Mouse (Mus musculus) urinary bladder, postnatal 10 days (tissue): ENCODE results near the gene Lrrc72.
"Not testable (repeated sequence)": the region's sequence is repeated elsewhere in the genome, so short reads cannot be mapped to it uniquely, and the experiment has no call there.

ENCODE experiments used
- DNase-seq: peaks from one replicate; pipeline ENCODE4 v3.0.0; 2022; ENCODE audit warnings: low spot score

Lrrc72 gene

DNA sequence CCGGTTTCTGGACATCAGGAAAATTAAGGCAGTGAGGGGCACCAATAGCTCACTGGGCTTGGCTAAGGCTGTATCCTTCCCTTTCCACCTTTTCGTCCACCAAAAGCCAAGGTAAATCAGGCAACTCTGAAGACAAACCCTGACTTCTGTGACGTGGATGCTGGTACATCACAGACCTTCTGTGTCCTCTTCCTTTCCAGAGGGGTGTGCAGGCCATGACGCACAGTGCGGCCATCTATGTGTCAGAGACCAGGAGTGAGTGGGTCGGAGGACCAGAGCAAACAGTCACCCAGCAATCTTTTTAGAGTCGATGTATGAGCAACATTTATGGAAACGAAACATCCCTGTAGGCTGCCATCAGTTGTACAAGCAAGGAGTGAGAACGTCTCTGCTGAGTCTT is at the start of gene Lrrc72:
TSS of gene Lrrc72 (minus strand) at position 101 of the 400 bp plus-strand sequence.
- no peak for DNase-seq

DNA sequence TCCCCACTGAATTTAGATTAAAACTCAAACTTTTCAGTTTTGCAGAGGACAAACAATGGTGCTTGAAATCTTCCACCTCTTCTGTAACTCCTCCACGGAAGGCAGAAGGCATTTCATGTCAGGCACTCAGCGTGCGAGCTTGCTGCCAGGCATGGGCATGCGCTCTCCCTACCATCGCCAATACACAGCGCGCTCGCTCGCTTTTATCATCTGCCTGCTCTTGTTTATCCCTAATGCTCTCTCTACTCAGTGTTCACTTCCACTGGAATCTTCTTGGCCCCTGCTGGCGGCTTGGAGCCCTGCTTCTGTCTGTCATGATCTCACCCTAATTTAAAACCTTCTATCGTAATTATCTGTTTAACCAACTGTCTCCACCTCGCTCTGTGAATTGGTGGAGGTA is 49.1 kb upstream of the Lrrc72 start:
- no peak for DNase-seq

DNA sequence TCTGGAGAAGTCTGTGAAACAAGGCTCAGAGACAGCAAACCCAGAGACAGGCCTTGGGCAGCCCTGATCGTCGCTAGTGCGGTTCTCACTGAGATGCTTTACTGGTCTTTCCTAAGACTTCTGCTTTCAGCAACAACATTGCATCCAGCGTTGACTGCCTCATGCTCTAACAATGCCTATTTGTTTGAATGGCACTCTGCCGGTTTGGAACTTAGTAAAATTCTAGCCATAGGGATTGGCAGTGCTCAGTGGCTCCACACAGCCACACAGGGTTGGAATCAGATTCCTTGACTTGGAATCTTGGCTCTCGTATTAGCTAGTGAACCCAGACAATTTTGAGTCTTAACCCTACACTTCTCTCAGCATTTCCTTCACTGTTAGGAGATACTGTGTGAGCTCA is 38.1 kb upstream of the Lrrc72 start:
- DNase-seq, result no peak

DNA sequence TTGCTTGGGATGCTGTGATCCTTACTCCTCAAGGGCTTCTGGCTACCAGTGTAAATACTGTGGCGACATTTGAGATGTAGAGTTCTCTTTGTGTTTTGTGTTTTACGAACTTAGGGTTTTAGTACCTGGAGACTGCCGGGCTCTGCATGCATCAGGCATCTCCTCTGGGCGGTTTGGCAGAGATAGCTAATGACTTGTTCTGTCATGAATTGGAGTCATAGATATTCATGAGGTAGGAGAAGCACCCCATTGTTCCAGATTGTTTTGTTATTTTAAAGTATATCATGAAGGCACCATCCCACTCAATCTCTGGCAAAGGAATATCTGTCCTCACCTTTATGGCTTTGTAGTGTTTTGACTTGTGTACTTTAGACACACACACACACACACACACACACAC is 37.3 kb upstream of the Lrrc72 start:
- DNase-seq, result no peak

DNA sequence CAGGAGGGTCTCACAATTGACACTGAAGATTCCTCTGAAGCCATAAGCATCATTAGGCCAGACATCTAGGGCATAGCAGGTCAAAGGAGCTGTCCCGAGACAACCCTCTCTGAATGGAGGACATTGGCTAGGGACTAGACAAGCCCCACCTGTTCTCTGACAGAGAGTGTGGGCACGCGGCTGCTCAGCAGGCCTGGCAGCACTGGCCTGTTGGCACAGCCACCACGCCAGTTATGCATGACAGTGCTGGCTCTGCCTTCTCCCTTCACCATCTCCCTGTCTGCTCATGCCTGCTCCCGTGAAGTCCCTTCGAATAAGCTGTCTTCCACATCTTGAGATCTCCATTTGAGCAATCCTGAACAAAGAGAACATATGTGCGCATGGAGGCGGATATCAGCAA is 36.4 kb upstream of the Lrrc72 start:
- no peak for DNase-seq

DNA sequence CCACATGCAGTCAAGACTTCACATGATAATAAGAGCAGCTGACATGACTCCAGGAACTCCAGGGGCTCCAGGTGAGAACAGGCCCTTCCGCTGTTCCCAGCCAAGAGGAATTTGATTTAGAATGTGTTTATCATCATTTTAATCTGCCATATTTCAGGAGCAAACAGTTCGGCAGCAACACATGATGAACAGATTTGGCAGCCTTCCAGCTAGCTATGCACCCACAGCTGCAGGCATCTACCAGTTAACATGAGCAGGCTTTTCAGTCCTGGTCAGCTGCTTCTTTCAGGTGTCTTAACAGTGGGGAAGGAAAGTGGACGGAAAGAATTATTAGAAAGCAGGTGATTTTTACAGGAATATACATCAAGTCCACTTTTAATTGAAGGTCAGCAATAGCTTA is 21.6 kb upstream of the Lrrc72 start:
- no peak for DNase-seq

DNA sequence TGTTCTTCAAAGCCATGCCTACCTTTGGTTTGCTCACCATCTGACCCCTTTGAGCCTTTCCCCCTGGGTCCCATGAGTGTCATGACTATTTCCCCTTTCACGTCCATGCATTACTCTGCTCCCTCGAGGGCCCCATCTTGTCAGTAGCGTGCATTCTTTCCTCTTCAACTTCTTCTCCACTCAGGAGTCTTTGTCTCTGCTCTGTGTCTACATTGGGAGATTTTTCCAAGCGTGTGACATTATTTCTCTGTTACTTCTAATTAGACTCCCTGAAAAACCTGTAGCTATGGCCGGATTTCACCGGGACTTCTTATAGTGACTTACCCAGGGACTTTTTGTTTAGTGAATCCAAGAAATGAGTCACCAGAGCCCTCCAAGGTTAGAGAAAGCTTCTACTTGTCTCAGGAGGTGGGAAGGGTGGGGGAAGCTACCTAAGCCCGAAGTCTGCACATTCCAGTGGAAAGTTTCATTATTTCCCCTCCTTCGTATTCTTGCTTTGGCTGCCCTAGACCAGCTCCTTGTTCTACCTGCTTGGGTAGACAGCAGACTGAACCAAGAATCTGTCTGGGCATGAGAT is 14.6 kb upstream of the Lrrc72 start:
- no peak for DNase-seq

DNA sequence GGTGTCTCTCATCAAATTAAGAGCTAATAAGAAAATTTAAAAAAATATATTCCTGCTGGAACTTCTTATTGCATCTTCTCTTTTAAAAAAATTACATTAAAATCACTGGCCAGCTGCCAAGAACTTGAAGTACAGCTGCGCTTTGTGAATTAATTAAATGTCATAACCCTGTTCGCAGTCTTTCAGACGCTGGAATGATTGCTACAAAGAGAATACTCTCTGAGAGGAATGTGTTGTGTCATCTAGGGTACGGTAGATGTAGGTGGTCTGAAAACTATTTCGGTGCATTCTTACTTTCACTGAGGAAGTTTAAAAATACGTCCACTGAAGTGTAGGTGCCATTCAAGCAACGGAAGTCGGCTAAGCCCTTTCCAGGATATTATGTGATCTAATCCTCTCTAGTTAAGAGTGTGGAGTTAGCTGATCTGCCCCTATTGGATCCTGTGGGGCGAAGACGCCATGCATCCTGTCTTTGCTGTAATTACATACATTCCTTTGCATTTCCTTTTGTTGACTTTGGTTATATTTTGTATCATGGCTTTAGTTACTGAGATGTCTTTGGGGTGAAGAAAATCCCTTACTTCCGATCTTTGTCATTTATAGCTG is 9.0 kb upstream of the Lrrc72 start:
- DNase-seq, result no peak

DNA sequence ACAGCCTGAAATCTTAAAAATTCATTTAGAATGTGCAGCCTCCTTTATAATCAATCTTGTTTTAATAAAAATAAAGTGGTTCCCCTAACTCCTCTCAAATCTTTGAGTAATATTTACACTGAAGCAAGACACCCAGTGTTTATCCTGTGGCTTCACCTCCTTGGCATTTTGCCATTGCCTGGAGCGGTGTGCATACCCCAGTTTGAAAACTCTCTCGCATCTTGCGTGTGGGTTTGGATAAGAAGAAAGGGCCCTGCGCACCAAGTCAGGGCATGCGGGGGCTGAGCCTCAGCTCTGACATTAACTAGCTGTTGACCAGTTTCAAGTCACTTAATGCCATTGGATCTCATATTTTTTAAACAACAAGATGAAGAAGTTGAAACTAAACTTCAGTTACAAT is 2.2 kb upstream of the Lrrc72 start:
- no peak for DNase-seq

DNA sequence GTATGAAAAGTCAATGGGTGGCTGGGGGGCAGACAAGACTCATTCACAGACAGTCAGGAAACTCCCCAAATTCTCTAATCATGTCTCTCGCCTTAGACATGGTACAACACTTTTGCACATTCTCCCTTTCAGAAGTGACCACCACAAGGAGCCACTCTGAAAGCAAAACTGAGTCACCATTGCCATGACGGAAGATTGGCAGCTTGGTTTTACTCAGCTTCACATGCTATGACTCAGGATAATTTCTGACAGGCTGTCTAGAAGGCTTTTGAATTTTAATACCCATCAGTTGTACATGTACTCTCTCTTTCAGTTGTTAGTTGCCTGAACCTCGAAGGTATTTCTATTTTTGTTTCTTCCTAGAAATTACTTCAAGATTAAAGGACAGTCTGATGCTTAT is 12.0 kb downstream of the Lrrc72 start:
- DNase-seq, result no peak

DNA sequence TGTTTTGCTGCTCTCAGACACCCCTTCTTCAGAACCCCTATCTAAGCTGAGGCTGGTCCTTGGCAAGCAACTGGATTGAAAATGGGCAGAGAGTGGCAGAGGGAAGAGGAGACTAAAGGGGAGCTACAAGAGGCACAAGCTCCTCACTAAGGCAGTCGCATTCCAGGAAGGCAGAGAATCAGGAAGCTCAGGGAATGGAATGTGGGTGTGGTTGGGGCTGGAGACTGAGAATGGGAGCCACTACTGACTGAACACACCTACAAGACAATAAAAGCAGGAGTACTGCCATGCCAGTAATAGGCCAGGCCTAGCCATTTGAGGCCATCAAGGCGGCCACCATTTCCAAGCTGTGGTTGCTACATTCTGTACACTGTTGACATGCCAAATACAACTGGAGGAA is 21.8 kb downstream of the Lrrc72 start:
- no peak for DNase-seq

DNA sequence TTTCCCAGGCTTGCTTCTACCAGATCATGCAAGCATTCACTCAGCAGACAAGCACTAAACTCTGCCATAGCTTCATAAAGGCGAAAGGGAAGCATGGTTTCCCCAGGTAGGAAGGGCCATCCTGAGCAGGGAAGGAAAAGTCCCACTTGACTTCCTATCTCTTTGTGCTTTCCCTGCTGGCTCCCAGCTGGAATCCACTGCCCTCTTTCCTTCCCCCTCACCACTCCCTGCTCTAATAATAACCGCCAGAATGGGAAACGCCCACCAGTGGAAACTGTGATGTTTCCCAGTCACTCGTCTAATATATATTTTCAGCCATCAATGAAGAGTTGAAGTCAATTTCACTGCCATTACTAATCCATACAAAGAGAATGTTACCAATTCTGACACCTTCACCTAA is 28.8 kb downstream of the Lrrc72 start:
- no peak for DNase-seq

DNA sequence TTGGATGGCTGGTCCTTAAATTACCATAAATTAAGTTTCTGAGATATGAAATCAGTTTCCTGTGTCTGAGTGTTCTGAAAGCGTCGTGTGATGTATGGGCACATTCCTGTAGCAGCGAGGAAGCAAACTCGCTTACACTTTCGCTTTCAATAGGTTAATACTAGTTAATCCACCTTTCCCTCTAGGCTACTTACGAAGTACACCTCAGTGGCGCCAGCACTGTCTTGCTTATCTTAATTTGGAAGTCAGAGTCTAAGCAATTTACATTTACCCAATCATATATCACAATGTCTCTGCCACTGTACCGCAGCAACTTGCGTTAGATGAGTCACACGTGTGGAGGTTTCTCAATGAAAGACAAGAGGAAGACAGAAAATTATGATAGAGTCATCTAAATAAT is 36.3 kb downstream of the Lrrc72 start:
- DNase-seq, result no peak

DNA sequence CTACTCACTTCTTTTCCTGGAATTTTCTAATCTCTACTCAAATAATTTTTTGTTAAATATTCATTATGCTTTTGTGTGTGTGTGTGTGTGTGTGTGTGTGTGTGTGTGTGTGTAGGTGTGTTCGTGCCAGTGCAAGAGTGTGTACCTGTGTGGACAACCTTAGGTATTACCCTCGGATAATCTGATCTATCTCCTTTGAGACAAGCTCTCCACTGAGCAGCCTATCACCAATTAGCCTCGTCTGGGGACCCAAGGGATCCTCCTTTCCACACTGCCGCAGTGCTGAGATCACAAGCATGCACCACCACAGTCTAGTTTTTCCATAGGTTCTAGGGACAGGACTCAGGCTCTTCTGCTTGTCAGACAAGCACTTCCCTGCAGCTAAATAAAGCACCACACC is 37.0 kb downstream of the Lrrc72 start:
- DNase-seq, result no peak

DNA sequence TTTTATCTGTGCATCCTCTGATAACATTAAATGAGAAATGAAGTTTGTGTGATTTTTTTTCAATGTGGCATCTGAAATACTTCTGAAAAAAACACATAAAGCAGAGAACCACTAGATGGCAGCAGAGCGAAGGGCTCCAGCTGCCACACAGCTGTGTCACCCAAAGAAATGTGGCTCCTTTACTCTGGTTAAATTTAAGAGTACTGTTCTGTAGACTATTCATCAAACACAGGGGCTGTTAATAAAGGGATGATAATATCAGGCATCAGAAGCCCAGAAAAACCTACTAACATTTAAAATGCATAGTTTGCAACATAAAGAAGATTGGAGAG is 38.1 kb downstream of the Lrrc72 start:
- DNase-seq, result no peak

DNA sequence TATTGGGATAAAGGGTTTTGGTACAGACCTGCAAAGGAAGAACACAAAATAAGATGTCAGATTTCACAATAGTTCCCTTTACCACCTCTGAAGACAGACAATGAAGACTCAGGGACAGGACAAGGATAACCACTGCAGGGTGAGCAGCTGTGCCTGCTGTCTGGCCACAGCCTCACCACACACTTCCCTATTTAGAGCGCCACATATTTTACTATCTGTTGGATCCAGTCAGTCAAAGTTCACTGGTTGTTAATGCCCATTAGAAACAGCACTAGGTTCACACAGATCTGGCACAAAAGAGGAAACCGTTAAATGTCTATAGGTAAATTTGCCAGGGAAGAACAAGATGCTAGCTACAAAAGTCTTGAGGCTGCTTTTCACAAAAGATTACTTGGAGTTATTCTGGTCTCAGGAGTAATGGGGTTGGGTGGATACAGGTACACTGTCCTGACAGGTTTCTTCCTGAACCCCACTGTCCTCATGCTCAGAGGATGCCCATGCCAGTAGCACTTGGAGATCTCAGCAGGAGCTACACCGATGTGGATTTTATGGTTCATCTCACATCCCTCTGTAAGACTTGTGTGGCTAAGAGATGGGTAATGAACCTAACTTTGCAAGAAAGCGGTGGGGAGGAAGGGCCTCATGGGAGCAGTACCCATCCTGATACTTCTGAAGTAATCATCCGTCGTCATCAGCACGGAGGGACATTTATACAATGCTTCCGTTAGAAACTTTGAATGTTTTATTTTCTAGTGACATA is 38.6 kb downstream of the Lrrc72 start:
- no peak for DNase-seq

DNA sequence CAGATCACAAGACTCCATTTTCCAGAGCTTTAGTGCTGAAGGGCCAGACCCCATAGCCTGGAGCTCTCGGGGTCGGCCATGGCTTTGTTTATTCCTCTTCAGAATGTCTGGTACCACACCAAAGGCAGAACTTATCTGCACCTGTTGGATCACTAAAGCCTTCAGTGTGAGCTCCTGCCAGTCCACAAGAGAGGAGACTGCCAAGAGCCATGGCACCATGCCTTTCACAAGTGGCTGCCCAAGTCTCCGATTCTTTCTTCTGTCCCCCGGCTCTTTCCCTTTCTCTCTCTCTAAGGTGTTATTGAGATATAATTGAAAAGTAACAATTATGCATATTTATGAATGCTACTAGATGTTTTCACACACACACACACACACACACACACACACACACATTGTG is 43.1 kb downstream of the Lrrc72 start:
- no peak for DNase-seq

DNA sequence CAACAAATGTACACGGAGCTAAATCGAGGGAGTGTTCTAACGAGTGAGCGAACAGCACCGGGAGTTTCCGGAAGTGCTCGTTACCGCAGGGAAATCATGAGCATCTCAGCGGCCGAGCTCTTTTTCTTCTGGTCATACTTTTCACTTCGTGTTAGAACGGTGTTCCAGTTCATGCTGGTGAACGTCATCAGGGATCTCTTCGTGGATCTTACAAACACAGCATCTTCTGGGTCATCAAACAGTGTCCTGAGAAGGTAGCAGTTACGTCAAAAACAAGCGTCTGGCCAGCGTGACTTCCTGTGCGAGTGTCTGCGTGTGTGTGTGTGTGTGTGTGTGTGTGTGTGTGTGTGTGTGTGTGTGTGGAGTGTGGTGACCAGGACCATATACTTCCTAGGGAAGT is 44.7 kb downstream of the Lrrc72 start:
- no peak for DNase-seq

DNA sequence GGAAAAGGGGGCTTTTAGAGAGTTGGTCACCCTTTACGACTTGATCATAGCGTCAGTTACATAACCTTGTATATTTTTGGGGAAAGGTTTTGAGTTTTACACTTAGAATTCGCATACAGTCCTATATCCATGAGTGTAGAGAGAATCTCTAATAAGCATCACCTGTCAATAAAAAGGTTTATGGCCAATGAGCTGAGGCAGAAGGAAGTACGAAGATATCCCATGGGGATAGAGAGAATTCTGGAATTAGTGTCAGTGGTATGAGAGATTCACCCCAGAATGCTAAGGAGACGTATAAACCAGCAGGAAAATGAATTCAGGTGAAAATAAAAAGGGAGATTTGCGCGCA is 45.4 kb downstream of the Lrrc72 start:
- DNase-seq, result no peak

DNA sequence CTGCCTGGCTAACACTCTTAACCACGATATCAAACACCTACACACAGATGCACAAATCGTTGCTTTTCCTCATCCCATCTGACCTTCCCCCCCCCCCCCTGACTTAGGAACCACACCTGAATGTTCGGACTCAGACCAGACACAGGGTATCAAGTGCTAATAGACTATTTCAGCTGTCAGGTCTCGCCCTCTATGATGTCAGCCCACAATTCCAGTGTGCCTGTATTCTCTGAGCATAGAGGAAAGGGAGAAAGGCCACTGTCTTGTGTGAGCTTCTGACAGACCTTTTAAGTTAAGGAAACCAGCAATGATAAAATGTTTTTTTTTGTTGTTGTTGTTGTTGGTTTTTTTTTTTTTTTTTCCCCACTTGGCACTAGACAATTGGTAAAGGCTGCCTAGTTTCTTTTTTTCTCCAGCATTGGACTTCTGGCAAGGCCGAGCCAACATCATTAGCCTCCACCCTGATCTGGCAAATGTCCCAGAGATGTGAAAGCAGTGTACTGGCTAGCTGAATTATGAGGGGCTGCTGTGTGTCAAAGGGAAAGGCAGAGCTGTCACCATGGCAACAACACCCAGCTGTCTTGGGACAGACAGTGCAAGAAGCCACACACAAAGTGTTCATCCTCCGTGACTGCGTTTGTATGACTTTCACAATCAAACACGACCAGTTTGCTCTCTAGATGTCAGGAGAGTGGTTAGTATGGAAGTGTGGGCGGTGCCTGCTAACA is 46.0 kb downstream of the Lrrc72 start:
- no peak for DNase-seq

DNA sequence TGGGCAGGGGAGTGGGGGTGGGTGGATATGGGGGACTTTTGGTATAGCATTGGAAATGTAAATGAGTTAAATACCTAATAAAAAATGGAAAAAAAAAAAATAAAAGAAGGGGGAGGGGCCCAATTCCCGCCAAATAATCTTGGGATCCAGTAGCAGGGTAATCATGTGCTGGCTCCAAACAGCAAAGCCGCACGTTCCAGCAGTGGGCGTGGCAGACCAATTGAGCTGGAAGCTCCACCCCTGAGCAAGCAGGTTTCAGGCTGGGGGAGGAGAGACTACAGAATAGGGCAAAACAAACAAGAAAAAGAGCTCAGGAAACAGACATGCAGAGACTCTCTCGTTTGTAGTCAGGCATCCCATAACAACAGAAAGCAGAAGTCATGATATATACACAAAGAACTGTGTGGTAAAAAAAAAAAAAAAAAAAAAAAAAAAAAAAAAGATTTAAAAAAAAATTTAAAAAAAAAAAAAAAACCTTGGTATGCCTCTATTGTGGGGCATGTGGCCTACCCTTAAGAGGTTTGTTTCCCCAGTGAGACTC is 47.5 kb downstream of the Lrrc72 start:
- DNase-seq, result not testable (repeated sequence)

DNA sequence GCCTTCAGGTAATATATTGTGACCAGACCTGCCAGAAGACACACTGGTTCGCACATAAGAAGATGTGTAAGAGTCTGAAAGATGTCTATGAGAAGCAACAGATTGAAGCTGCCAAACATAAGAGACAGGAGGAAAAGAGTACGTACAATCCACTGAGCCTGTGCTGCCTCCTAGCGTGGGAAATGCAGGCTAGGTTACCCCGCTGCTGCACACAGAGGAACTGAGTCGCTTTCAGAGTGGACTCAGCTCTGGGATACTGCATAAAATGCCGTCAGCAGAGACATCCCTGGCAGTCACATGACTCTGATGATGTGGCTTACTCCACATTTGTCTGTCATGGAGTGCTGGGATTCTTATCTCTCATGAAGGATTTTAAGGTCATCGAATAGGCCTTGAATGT is 58.2 kb downstream of the Lrrc72 start:
- no peak for DNase-seq

DNA sequence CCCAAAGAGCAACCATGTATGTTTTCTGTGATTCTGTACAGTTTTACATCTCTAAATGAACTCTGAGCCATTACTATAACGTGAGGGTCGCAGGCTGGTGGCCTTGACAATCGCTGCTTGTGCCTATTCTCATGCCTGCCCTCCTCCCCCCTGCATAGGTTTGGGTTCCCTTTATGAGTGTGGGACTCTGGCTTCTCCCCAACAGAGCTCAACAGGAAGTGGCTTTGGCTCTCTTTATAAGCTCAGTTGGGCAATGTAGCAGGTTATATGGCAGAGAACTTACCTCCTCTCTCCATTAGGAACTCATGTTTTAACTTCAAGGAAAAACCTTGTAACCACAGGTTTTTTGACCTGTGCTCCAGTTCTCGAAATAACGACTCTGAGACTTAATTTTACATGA is 62.9 kb downstream of the Lrrc72 start:
- DNase-seq, result no peak
